Mouse (Mus musculus): ENCODE data around the gene Ginm1. TPM values are rescaled to one million over a fixed set of nuclear protein-coding genes. Genes with fewer than 3 reads are reported as not detected.

Ginm1 gene
- polyA plus RNA-seq, 1 experiment from 2014 or later, result 48.0 TPM

- DNase-seq (ENCODE audit: low spot score) (no peak), ATAC-seq (replicated peaks; ENCODE audit: low FRiP score) (no peak)
- no peaks in the 10 kb centered on the region for H3K9me3 ChIP-seq (ENCODE audit: control insufficient read depth, low read length)
- no peak overlapping the region for H3K4me3 ChIP-seq (ENCODE audit: low read depth, low read length)
- H3K4me2 ChIP-seq, result no peak overlapping the region
- H3K4me1 ChIP-seq (replicated peaks; ENCODE audit: control insufficient read depth, insufficient read depth, low read length), result no peaks in the 10 kb centered on the region
- H3K9ac ChIP-seq (ENCODE audit: low read depth, low read length), result no peak overlapping the region
- 80% methylated on average over 5 of the region's 5 CpGs for WGBS
- peaks cover 14% of the 10 kb centered on the region for H3K36me3 ChIP-seq (ENCODE audit: control insufficient read depth, insufficient read depth, low read length)
- H3K27me3 ChIP-seq (replicated peaks; ENCODE audit: control insufficient read depth, insufficient read depth, low read length), result no peaks in the 10 kb centered on the region
- no peak overlapping the region for H3K27ac ChIP-seq (ENCODE audit: low read depth, low read length)
Observed at GRCm38 (mm10) chr10:7820171-7820570, 27.5 kb upstream of the Ginm1 start.

GRCm38 (mm10) chr10:7819603-7820002 is 27.0 kb upstream of the Ginm1 start:
- Histone ChIP-seq H3K9ac (ENCODE audit: low read depth, low read length) (no peak overlapping the region), H3K27me3 (replicated peaks; ENCODE audit: control insufficient read depth, insufficient read depth, low read length) (no peaks in the 10 kb centered on the region), H3K36me3 (ENCODE audit: control insufficient read depth, insufficient read depth, low read length) (peaks cover 14% of the 10 kb centered on the region), H3K4me1 (replicated peaks; ENCODE audit: control insufficient read depth, insufficient read depth, low read length) (no peaks in the 10 kb centered on the region), H3K9me3 (ENCODE audit: control insufficient read depth, low read length) (no peaks in the 10 kb centered on the region), H3K4me3 (ENCODE audit: low read depth, low read length) (no peak overlapping the region), H3K27ac (ENCODE audit: low read depth, low read length) (no peak overlapping the region), H3K4me2 (no peak overlapping the region)
- 87% methylated on average over 4 of the region's 4 CpGs for WGBS
- ATAC-seq (replicated peaks; ENCODE audit: low FRiP score) (no peak), DNase-seq (ENCODE audit: low spot score) (no peak)

- no peak for DNase-seq (ENCODE audit: low spot score)
- no peak for ATAC-seq (replicated peaks; ENCODE audit: low FRiP score)
- Histone ChIP-seq H3K27ac (ENCODE audit: low read depth, low read length) (no peak overlapping the region), H3K4me1 (replicated peaks; ENCODE audit: control insufficient read depth, insufficient read depth, low read length) (no peaks in the 10 kb centered on the region), H3K4me2 (no peak overlapping the region), H3K9me3 (ENCODE audit: control insufficient read depth, low read length) (no peaks in the 10 kb centered on the region), H3K36me3 (ENCODE audit: control insufficient read depth, insufficient read depth, low read length) (peaks cover 14% of the 10 kb centered on the region), H3K9ac (ENCODE audit: low read depth, low read length) (no peak overlapping the region), H3K27me3 (replicated peaks; ENCODE audit: control insufficient read depth, insufficient read depth, low read length) (no peaks in the 10 kb centered on the region), H3K4me3 (ENCODE audit: low read depth, low read length) (no peak overlapping the region)
- WGBS, result 95% methylated on average over 4 of the region's 4 CpGs
Observed at GRCm38 (mm10) chr10:7819156-7819555, 26.5 kb upstream of the Ginm1 start.

- H3K9me3 ChIP-seq (ENCODE audit: control insufficient read depth, low read length), result no peaks in the 10 kb centered on the region
- no peak overlapping the region for H3K9ac ChIP-seq (ENCODE audit: low read depth, low read length)
- no peaks in the 10 kb centered on the region for H3K4me1 ChIP-seq (replicated peaks; ENCODE audit: control insufficient read depth, insufficient read depth, low read length)
- no peak for ATAC-seq (replicated peaks; ENCODE audit: low FRiP score)
- no peaks in the 10 kb centered on the region for H3K27me3 ChIP-seq (replicated peaks; ENCODE audit: control insufficient read depth, insufficient read depth, low read length)
- DNase-seq (ENCODE audit: low spot score), result no peak
- no peak overlapping the region for H3K4me3 ChIP-seq (ENCODE audit: low read depth, low read length)
- peaks cover 13% of the 10 kb centered on the region for H3K36me3 ChIP-seq (ENCODE audit: control insufficient read depth, insufficient read depth, low read length)
- H3K27ac ChIP-seq (ENCODE audit: low read depth, low read length), result no peak overlapping the region
- no peak overlapping the region for H3K4me2 ChIP-seq
- 83% methylated on average over 4 of the region's 4 CpGs for WGBS
Observed at GRCm38 (mm10) chr10:7818676-7819075, 26.1 kb upstream of the Ginm1 start.

- Histone ChIP-seq H3K4me2 (no peak overlapping the region), H3K9me3 (ENCODE audit: control insufficient read depth, low read length) (no peaks in the 10 kb centered on the region), H3K36me3 (ENCODE audit: control insufficient read depth, insufficient read depth, low read length) (peaks cover 9% of the 10 kb centered on the region), H3K4me3 (ENCODE audit: low read depth, low read length) (no peak overlapping the region), H3K27me3 (replicated peaks; ENCODE audit: control insufficient read depth, insufficient read depth, low read length) (no peaks in the 10 kb centered on the region), H3K9ac (ENCODE audit: low read depth, low read length) (no peak overlapping the region), H3K4me1 (replicated peaks; ENCODE audit: control insufficient read depth, insufficient read depth, low read length) (no peaks in the 10 kb centered on the region), H3K27ac (ENCODE audit: low read depth, low read length) (no peak overlapping the region)
- 74% methylated on average over 2 of the region's 2 CpGs for WGBS
- no peak for ATAC-seq (replicated peaks; ENCODE audit: low FRiP score)
- DNase-seq (ENCODE audit: low spot score), result no peak
Observed at GRCm38 (mm10) chr10:7816476-7816875, 23.9 kb upstream of the Ginm1 start.

- ATAC-seq (replicated peaks; ENCODE audit: low FRiP score) (peak; percentile 36; the same call in 1 of the 2 replicates), DNase-seq (ENCODE audit: low spot score) (no peak)
- Histone ChIP-seq H3K9me3 (ENCODE audit: control insufficient read depth, low read length) (no peaks in the 10 kb centered on the region), H3K4me1 (replicated peaks; ENCODE audit: control insufficient read depth, insufficient read depth, low read length) (no peaks in the 10 kb centered on the region), H3K4me3 (ENCODE audit: low read depth, low read length) (no peak overlapping the region), H3K27me3 (replicated peaks; ENCODE audit: control insufficient read depth, insufficient read depth, low read length) (no peaks in the 10 kb centered on the region), H3K9ac (ENCODE audit: low read depth, low read length) (no peak overlapping the region), H3K36me3 (ENCODE audit: control insufficient read depth, insufficient read depth, low read length) (peaks cover 11% of the 10 kb centered on the region), H3K4me2 (no peak overlapping the region), H3K27ac (ENCODE audit: low read depth, low read length) (no peak overlapping the region)
- 51% methylated on average over 2 of the region's 2 CpGs for WGBS
Observed at GRCm38 (mm10) chr10:7809937-7810336, 17.3 kb upstream of the Ginm1 start.

- no peaks in the 10 kb centered on the region for H3K27me3 ChIP-seq (replicated peaks; ENCODE audit: control insufficient read depth, insufficient read depth, low read length)
- no peak overlapping the region for H3K27ac ChIP-seq (ENCODE audit: low read depth, low read length)
- no peak overlapping the region for H3K4me3 ChIP-seq (ENCODE audit: low read depth, low read length)
- WGBS, result 81% methylated on average over 2 of the region's 2 CpGs
- ATAC-seq (replicated peaks; ENCODE audit: low FRiP score) (no peak), DNase-seq (ENCODE audit: low spot score) (no peak)
- peaks cover 30% of the 10 kb centered on the region for H3K36me3 ChIP-seq (ENCODE audit: control insufficient read depth, insufficient read depth, low read length)
- no peaks in the 10 kb centered on the region for H3K4me1 ChIP-seq (replicated peaks; ENCODE audit: control insufficient read depth, insufficient read depth, low read length)
- H3K9ac ChIP-seq (ENCODE audit: low read depth, low read length), result no peak overlapping the region
- H3K9me3 ChIP-seq (ENCODE audit: control insufficient read depth, low read length), result no peaks in the 10 kb centered on the region
- H3K4me2 ChIP-seq, result no peak overlapping the region
Observed at GRCm38 (mm10) chr10:7802519-7803140, 10.0 kb upstream of the Ginm1 start.

- 74% methylated on average over 3 of the region's 3 CpGs for WGBS
- H3K4me3 ChIP-seq (ENCODE audit: low read depth, low read length), result no peak overlapping the region
- no peaks in the 10 kb centered on the region for H3K27me3 ChIP-seq (replicated peaks; ENCODE audit: control insufficient read depth, insufficient read depth, low read length)
- H3K27ac ChIP-seq (ENCODE audit: low read depth, low read length), result no peak overlapping the region
- no peaks in the 10 kb centered on the region for H3K4me1 ChIP-seq (replicated peaks; ENCODE audit: control insufficient read depth, insufficient read depth, low read length)
- H3K9me3 ChIP-seq (ENCODE audit: control insufficient read depth, low read length), result no peaks in the 10 kb centered on the region
- no peak for DNase-seq (ENCODE audit: low spot score)
- peaks cover 36% of the 10 kb centered on the region for H3K36me3 ChIP-seq (ENCODE audit: control insufficient read depth, insufficient read depth, low read length)
- ATAC-seq (replicated peaks; ENCODE audit: low FRiP score), result no peak
- H3K9ac ChIP-seq (ENCODE audit: low read depth, low read length), result no peak overlapping the region
- H3K4me2 ChIP-seq, result no peak overlapping the region
Observed at GRCm38 (mm10) chr10:7801258-7801657, 8.6 kb upstream of the Ginm1 start.

GRCm38 (mm10) chr10:7792254-7792750 is 322 bp downstream of the Ginm1 start:
- no peaks in the 10 kb centered on the region for H3K9me3 ChIP-seq (ENCODE audit: control insufficient read depth, low read length)
- ATAC-seq (replicated peaks; ENCODE audit: low FRiP score), result peak; percentile 57; the same call in 1 of the 2 replicates
- H3K36me3 ChIP-seq (ENCODE audit: control insufficient read depth, insufficient read depth, low read length), result peaks cover 16% of the 10 kb centered on the region
- H3K27ac ChIP-seq (ENCODE audit: low read depth, low read length), result peak overlapping the region; percentile 61; the same call in 1 of the 2 replicates
- WGBS, result under 1% methylated on average over 10 of the region's 10 CpGs
- peaks cover 4% of the 10 kb centered on the region for H3K4me1 ChIP-seq (replicated peaks; ENCODE audit: control insufficient read depth, insufficient read depth, low read length)
- H3K9ac ChIP-seq (ENCODE audit: low read depth, low read length), result peak overlapping the region; percentile 82
- peak overlapping the region; percentile 91 for H3K4me2 ChIP-seq
- no peaks in the 10 kb centered on the region for H3K27me3 ChIP-seq (replicated peaks; ENCODE audit: control insufficient read depth, insufficient read depth, low read length)
- peak overlapping the region; percentile 75 for H3K4me3 ChIP-seq (ENCODE audit: low read depth, low read length)
- no peak for DNase-seq (ENCODE audit: low spot score)

Measured in liver, embryonic 11.5 days (tissue).